Mouse (Mus musculus) brain, embryonic 14.5 days (tissue): ENCODE measurements around the gene Sdk1.

Source experiments
- CTCF ChIP-seq: fragments of 200-500 bp; IDR thresholded peaks from 2 replicates; pipeline ENCODE4 v1.5.1; 2012; ENCODE audit warnings: inconsistent platforms, mild to moderate bottlenecking, moderate library complexity, borderline replicate concordance; ENCODE audit not compliant: insufficient read depth, insufficient read length; ENCODE audit errors: extremely low read depth
- POLR2A ChIP-seq: fragments of 200-500 bp; IDR thresholded peaks from 2 replicates; pipeline ENCODE4 v1.6.1; 2012; ENCODE audit warnings: mild to moderate bottlenecking, inconsistent platforms, borderline replicate concordance; ENCODE audit not compliant: poor library complexity, insufficient read depth, insufficient read length, severe bottlenecking; ENCODE audit errors: extremely low read depth

DNA sequence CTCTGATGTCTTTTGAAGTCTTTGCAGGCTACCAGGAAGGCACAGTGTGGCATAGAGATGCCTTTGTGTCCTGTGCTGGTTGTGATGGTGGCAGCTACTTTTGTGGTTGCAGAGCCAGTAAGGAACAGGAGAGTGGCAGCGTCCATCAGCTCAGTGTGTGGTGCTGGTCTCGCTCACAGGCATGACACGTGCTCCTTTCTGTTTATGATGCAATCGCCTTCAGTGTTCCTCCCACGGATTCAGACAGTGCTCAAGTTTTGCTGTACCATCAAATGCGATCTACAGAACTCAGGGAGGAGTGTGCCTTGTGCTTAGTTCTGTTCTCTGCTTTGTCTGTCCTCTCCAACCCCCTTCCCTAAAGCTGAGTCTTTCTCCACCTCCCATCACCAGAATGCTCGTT is 165.6 kb downstream of the Sdk1 start:
- TF ChIP-seq POLR2A (no peak), CTCF (no peak)
